Mouse (Mus musculus): ENCODE results near the gene Kctd10. TPM values are rescaled to one million over a fixed set of nuclear protein-coding genes. Genes with fewer than 3 reads are reported as not detected.

Kctd10 gene
- polyA plus RNA-seq, 1 experiment: 87.7 TPM

- DNase-seq: no peak
- H3K4me3 ChIP-seq (ENCODE audit: control insufficient read depth, insufficient read depth, low read length): no peak overlapping the region
- WGBS: 91% methylated on average over 7 of the region's 7 CpGs
- H3K27ac ChIP-seq (ENCODE audit: control insufficient read depth, insufficient read depth, low read length): no peak overlapping the region
- no peaks in the 10 kb centered on the region for H3K4me1 ChIP-seq (replicated peaks; ENCODE audit: control insufficient read depth, insufficient read depth, low read length)
- TF ChIP-seq POLR2A (IDR thresholded peaks at IDR 0.05; ENCODE audit: control insufficient read depth, extremely low read depth, insufficient read depth, low read length, poor library complexity): no peak
- TF ChIP-seq CTCF (IDR thresholded peaks at IDR 0.05; ENCODE audit: borderline replicate concordance, control insufficient read depth, extremely low read depth, insufficient read depth, low read length, poor library complexity): no peak
- H3K36me3 ChIP-seq (ENCODE audit: control insufficient read depth, insufficient read depth, low read length): no peaks in the 10 kb centered on the region
- H3K27me3 ChIP-seq (ENCODE audit: control insufficient read depth, insufficient read depth, low read length): no peaks in the 10 kb centered on the region
Measured at GRCm38 (mm10) chr5:114343612-114344011, 36.7 kb downstream of the Kctd10 start.

- Histone ChIP-seq H3K4me3 (ENCODE audit: control insufficient read depth, insufficient read depth, low read length) (no peak overlapping the region), H3K27me3 (ENCODE audit: control insufficient read depth, insufficient read depth, low read length) (no peaks in the 10 kb centered on the region), H3K36me3 (ENCODE audit: control insufficient read depth, insufficient read depth, low read length) (no peaks in the 10 kb centered on the region), H3K27ac (ENCODE audit: control insufficient read depth, insufficient read depth, low read length) (no peak overlapping the region; the same call in 1 of the 2 replicates), H3K4me1 (replicated peaks; ENCODE audit: control insufficient read depth, insufficient read depth, low read length) (no peaks in the 10 kb centered on the region)
- TF ChIP-seq POLR2A (IDR thresholded peaks at IDR 0.05; ENCODE audit: control insufficient read depth, extremely low read depth, insufficient read depth, low read length, poor library complexity) (no peak), CTCF (IDR thresholded peaks at IDR 0.05; ENCODE audit: borderline replicate concordance, control insufficient read depth, extremely low read depth, insufficient read depth, low read length, poor library complexity) (no peak)
- 76% methylated on average over 5 of the region's 5 CpGs for WGBS
- DNase-seq: no peak
Measured at GRCm38 (mm10) chr5:114342996-114343395, 37.3 kb downstream of the Kctd10 start.

- DNase-seq: peak; percentile 54
- 19% methylated on average over 16 of the region's 16 CpGs for WGBS
- TF ChIP-seq CTCF (IDR thresholded peaks at IDR 0.05; ENCODE audit: borderline replicate concordance, control insufficient read depth, extremely low read depth, insufficient read depth, low read length, poor library complexity) (peak; percentile 41; the same call in 1 of the 2 replicates), POLR2A (IDR thresholded peaks at IDR 0.05; ENCODE audit: control insufficient read depth, extremely low read depth, insufficient read depth, low read length, poor library complexity) (no peak)
Measured at GRCm38 (mm10) chr5:114323791-114324507, 56.4 kb downstream of the Kctd10 start.

GRCm38 (mm10) chr5:114323105-114323790, 57.1 kb downstream of the Kctd10 start:
- no peaks in the 10 kb centered on the region for H3K27me3 ChIP-seq (ENCODE audit: control insufficient read depth, insufficient read depth, low read length)
- H3K4me3 ChIP-seq (ENCODE audit: control insufficient read depth, insufficient read depth, low read length): peak overlapping the region; percentile 25
- no peaks in the 10 kb centered on the region for H3K36me3 ChIP-seq (ENCODE audit: control insufficient read depth, insufficient read depth, low read length)
- H3K4me1 ChIP-seq (replicated peaks; ENCODE audit: control insufficient read depth, insufficient read depth, low read length): peaks cover 15% of the 10 kb centered on the region
- peak; percentile 58 for DNase-seq
- TF ChIP-seq POLR2A (IDR thresholded peaks at IDR 0.05; ENCODE audit: control insufficient read depth, extremely low read depth, insufficient read depth, low read length, poor library complexity): no peak
- TF ChIP-seq CTCF (IDR thresholded peaks at IDR 0.05; ENCODE audit: borderline replicate concordance, control insufficient read depth, extremely low read depth, insufficient read depth, low read length, poor library complexity): no peak
- 5% methylated on average over 25 of the region's 25 CpGs for WGBS
- H3K27ac ChIP-seq (ENCODE audit: control insufficient read depth, insufficient read depth, low read length): peak overlapping the region; percentile 11; the same call in 1 of the 2 replicates

More at GRCm38 (mm10) chr5:114323791-114324507, 56.4 kb downstream of the Kctd10 start:
- H3K4me1 ChIP-seq (replicated peaks; ENCODE audit: control insufficient read depth, insufficient read depth, low read length): peaks cover 15% of the 10 kb centered on the region
- peak overlapping the region; percentile 11; the same call in 1 of the 2 replicates for H3K27ac ChIP-seq (ENCODE audit: control insufficient read depth, insufficient read depth, low read length)
- H3K36me3 ChIP-seq (ENCODE audit: control insufficient read depth, insufficient read depth, low read length): no peaks in the 10 kb centered on the region
- no peaks in the 10 kb centered on the region for H3K27me3 ChIP-seq (ENCODE audit: control insufficient read depth, insufficient read depth, low read length)
- H3K4me3 ChIP-seq (ENCODE audit: control insufficient read depth, insufficient read depth, low read length): peak overlapping the region; percentile 25; the same call in 1 of the 2 replicates

Other genes starting within 250 kb of the Kctd10 start
- 20.1 and 24.4 TPM in 2 replicates for gene Acacb, start 234.0 kb downstream of the Kctd10 start, polyA plus RNA-seq (2012; rRNA removed)
- gene Foxn4, start 106.7 kb downstream of the Kctd10 start, polyA plus RNA-seq (2012; rRNA removed): 0.20 and 0.26 TPM in 2 replicates
- gene Myo1h, start 91.3 kb downstream of the Kctd10 start, polyA plus RNA-seq (2012; rRNA removed): 0.69 and 0.80 TPM in 2 replicates
- gene Ube3b, start 99 bp upstream of the Kctd10 start, polyA plus RNA-seq (2012; rRNA removed): 123 and 133 TPM in 2 replicates
- gene Mmab, start 63.6 kb upstream of the Kctd10 start, polyA plus RNA-seq (2012; rRNA removed): 13.5 and 15.1 TPM in 2 replicates
- gene Mvk, start 63.8 kb upstream of the Kctd10 start, polyA plus RNA-seq (2012; rRNA removed): 20.8 and 25.9 TPM in 2 replicates
- gene Fam222a, start 187.5 kb upstream of the Kctd10 start, polyA plus RNA-seq (2012; rRNA removed): 15.3 and 18.4 TPM in 2 replicates

Data from thymus, adult 2 months (tissue).